Mouse (Mus musculus): ENCODE measurements around the gene Mfap5.

DNA sequence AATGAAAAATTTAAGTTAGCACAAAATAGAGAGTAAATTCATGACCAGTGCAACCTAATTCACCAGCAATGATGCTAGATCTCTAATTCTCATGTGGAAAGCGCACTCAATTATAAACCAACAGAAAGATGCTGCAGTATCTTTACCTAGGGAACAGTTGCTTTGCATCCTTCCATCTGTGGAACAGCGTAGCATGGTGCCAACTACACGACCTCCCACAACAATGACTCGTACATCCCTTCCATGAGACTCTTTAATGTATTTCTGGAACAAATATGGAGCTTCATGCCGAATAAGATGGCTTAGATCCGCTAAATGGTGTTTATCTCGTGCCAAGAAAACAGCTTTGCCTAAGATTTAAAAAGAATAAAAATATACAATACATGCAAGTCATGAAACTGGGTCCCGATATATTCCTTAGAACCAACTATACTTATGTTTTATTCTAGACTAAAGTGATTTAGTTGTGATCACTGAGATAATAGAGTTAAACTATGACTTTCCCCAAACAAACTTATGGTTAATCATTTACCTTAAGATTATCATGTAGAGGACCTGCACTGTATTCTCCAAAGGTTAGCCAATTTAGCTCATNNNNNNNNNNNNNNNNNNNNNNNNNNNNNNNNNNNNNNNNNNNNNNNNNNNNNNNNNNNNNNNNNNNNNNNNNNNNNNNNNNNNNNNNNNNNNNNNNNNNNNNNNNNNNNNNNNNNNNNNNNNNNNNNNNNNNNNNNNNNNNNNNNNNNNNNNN lies 46.5 kb upstream of the Mfap5 start:
- TF ChIP-seq POLR2A (IDR thresholded peaks at IDR 0.05; ENCODE audit: control insufficient read depth, low read depth, low read length): no peak
- no peak for TF ChIP-seq CTCF (IDR thresholded peaks at IDR 0.05; ENCODE audit: control insufficient read depth, insufficient read depth, insufficient replicate concordance, low read depth, low read length)

Data from testis, adult 2 months (tissue).